Mouse (Mus musculus) urinary bladder, postnatal 4 days (tissue): Measurements from ENCODE around the gene AI182371.

Source experiments
- DNase-seq, 2 experiments: peaks; one replicate each; pipeline ENCODE4 v3.0.0; 2021 to 2022; ENCODE audit warnings: low spot score in 2 of 2

Gene AI182371

DNA sequence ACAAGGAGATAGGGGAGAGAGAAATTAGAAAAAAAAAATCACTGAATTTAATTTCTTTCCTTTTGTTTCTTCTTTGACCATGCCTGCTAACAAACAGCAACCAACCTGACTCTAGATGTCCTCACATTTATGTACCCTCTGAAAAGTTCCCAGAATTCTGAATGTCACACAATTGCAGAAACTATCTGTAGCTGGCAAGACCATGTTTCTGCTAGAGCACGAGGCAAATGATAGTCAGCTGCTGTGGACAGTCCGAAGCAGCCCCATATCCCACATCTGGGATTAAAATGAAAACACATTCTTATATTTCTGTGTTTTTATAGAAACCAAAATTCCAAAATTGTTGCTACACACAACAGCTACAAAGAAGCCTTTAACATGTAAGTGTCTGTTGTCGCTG lies at the start of gene AI182371:
Gene AI182371 (minus strand): TSS at position 101 of the 400 bp plus-strand sequence.
- no peak for DNase-seq

DNA sequence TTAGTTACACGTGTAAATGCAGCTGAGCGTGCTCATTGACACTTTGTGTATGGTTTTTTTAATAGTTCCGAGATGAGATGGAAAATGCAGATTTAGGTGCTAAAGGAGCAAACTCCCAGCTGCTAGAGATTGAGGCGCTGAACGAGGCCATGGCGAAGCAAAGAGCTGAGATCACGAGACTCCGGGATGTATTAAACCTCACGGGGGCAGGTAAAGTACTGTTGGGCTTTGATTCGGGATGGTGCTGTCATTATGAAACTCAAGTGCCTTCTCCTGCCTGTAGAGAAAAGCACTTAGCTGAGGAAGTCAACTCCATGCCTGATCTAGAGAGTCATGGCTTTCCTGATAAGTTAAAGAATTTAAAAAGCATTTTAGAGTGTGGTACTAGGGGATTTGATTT lies 47.5 kb upstream of the AI182371 start:
- no peak for DNase-seq

GRCm38 (mm10) chr2:35141673-35142072 lies 40.3 kb upstream of the AI182371 start:
- no peak for DNase-seq

DNA sequence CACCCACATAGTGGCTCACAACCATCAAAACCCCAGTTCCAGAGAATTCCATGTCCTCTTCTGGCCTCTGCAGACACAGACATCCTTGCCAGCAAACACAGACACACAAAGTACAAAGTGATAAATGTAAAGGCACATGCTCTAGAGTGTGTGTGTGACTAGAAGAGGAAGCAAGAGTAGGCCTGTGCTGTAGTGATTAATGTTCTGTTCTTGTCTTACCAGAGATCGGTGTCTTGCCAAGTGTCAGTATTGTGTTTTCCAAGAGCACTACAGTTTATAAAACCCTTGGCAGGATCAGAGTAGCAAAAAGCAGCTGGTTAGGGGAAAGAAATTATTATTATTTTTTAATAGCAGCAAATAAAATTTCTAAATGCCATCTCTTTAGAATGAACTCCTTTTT lies 37.2 kb upstream of the AI182371 start:
- DNase-seq = no peak

GRCm38 (mm10) chr2:35133891-35134290 lies 32.5 kb upstream of the AI182371 start:
- DNase-seq = no peak

- DNase-seq = no peak
Measured at GRCm38 (mm10) chr2:35132662-35133055, 31.3 kb upstream of the AI182371 start.

DNA sequence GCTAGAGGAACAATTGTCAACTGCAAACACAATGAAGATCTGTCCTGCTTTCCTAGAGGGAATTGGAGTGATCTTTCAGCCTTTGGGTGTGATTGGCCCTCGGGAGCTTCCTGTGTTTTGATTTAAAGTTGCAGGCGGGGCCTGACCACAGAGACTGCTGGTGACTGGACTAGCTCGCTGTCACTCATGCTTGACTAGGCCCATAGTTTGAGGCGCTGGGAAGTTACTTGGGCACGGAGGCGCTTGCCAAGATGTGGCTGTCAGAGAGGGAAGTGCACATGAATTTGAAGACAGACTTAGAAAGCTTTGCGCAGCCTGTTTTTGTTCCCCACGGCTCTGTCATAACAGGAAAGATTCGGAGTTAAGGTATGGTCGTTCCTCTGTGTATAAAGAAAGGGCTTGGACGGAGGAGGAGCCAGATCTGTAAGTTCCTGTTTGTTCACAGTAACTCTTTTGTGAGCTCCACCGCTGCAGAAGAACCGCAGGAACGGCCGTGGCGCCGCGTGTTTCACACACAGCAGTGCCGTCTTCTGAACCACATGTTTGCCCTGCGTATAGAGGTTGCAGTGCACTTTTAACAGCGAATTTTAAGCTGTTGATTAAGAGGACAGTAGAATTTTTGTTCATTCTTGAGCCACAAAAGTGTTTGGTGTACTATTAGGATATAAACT lies 30.8 kb upstream of the AI182371 start:
- peak; percentile 91 to 95 for DNase-seq

GRCm38 (mm10) chr2:35131491-35131890 lies 30.1 kb upstream of the AI182371 start:
- DNase-seq = no peak

- no peak for DNase-seq
Measured at GRCm38 (mm10) chr2:35124716-35125115, 23.4 kb upstream of the AI182371 start.

DNA sequence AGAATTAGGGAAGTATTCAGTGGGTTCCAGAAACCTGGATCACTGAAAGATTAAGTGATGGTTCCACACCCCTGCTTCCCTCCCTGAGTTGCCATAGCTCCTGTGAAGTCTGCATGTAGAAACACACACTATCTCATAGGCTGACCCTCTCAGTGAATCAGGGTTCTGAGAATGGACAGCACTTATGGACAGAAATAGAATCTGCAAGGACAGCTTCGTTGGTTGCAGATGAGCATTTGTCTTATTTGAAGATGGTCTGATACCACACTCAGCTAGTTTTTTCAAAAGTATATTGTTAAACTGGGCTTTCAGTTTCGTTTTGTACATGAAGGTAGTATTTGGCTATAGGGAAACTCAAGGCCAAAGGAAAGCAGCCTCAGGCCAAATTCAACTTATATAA lies 9.2 kb upstream of the AI182371 start:
- no peak for DNase-seq

GRCm38 (mm10) chr2:35109924-35110304 lies 8.6 kb upstream of the AI182371 start:
- DNase-seq = no peak

- DNase-seq = peak; percentile 93 to 96
Measured at GRCm38 (mm10) chr2:35109141-35109923, 8.0 kb upstream of the AI182371 start, which contains the start of gene Cntrl. Gene Cntrl, plus strand, starts transcription at chr2:35109492.

DNA sequence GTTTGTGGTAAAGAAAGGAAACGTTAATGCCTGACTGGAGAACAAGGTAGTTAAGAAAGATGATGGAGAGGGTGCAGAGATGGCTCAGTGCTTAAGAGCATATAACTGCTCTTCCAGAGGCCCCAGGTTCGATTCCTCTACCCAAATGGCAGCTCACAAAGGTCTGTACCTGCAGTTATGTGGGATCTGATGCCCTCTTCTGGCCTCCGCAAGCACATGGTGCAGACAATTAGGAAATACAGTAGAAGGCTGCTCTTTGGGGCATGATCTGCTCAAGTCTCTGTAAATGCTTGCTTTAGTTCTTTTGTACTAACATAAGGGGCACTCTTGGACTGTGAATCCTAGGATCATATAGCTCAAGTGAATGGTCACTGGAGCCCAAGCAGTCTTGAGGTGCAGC lies 7.4 kb upstream of the AI182371 start:
- no peak for DNase-seq

- no peak for DNase-seq
Measured at GRCm38 (mm10) chr2:35107984-35108635, 6.8 kb upstream of the AI182371 start.

GRCm38 (mm10) chr2:35104843-35105242 lies 3.5 kb upstream of the AI182371 start:
- no peak for DNase-seq

DNA sequence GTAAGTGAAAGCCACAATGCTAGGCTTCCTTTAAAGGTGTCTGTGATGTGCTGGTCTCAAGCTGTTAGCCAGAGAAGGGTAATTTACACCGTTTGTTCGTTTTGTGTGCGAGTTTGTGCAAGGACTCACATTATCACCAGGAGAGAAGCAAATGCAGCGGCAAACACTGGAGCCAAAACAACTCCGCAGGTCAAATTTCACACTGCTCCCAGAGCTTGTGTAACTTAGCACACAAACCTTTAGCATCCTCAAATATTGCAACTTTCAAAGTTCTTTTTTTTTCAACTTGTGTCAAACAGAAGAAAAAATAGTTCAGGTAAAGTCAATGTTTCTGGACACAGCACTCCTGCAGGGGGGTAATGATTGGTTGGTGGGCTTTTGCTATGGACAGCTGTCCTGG lies 2.2 kb upstream of the AI182371 start:
- no peak for DNase-seq

DNA sequence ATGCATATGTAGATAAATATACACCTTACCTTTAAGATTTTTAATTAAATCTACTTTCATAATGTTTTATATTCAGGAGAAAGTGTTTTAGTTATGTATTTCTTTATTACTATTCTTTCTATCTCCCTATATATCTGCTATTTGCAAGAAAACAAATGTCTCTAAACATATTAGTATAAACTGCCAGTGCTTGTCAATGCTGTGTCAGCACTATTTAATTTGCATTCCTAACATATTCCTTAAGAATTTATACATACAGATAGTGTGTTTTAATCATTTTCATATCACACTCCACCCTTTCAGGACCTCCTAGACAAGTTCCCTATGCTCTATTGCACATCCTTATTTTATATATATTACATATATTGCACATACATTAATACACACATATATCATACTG lies 1.4 kb upstream of the AI182371 start:
- DNase-seq = no peak

GRCm38 (mm10) chr2:35100529-35100928 lies 814 bp downstream of the AI182371 start:
- no peak for DNase-seq

GRCm38 (mm10) chr2:35087418-35087817 lies 13.9 kb downstream of the AI182371 start:
- no peak for DNase-seq

- DNase-seq = no peak
Measured at GRCm38 (mm10) chr2:35079166-35079565, 22.2 kb downstream of the AI182371 start.

- DNase-seq = no peak
Measured at GRCm38 (mm10) chr2:35074328-35074727, 27.0 kb downstream of the AI182371 start.

- no peak for DNase-seq
Measured at GRCm38 (mm10) chr2:35072547-35072946, 28.8 kb downstream of the AI182371 start.

DNA sequence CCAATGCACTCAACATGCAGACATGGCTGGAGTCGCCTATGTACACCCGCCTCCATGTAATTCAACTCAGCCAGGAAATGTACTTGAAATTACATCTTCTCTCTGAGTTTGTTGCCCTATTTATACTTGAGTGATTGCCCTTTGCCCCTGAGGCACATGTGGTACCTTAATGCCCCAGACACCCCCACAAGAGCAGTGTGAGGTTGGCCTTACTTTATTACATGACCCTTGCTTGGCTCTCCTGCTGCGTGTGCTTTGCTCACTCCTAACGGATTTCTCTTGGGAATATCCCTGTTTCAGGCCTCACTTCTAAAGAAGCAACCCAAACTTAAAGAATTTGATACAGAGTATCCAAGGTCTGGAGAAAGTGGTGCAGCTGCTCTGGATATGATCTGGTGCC lies 31.1 kb downstream of the AI182371 start:
- DNase-seq = no peak
